Mouse (Mus musculus) lung, embryonic 16.5 days (tissue): ENCODE results near the gene Bcl2a1a. TPM values are rescaled to one million over a fixed set of nuclear protein-coding genes. Genes with fewer than 3 reads are reported as not detected.
"Not testable (repeated sequence)": the region's sequence is repeated elsewhere in the genome, so short reads cannot be mapped to it uniquely, and the experiment has no call there.

ENCODE experiments used
- ATAC-seq: fragments of 200-750 bp; cut with Nextera tagmentation; 2 replicates; pipeline ENCODE4 v1.8.0; 2017; ENCODE audit warnings: low read depth, mild to moderate bottlenecking, moderate library complexity
- H3K27ac ChIP-seq: fragments of 300-500 bp; sonication (generic); 2 replicates; pipeline ENCODE4 v1.5.1; 2014; ENCODE audit warnings: mild to moderate bottlenecking, control low read depth, low read length
- H3K27me3 ChIP-seq: fragments of 300-500 bp; sonication (generic); 2 replicates; pipeline ENCODE4 v1.6.1; 2014; ENCODE audit warnings: low read depth, low read length, mixed read lengths; ENCODE audit not compliant: control insufficient read depth, insufficient read depth
- H3K36me3 ChIP-seq: fragments of 300-500 bp; sonication (generic); 2 replicates; pipeline ENCODE4 v1.6.1; 2014; ENCODE audit warnings: low read length; ENCODE audit not compliant: control insufficient read depth, insufficient read depth
- H3K4me1 ChIP-seq: fragments of 300-500 bp; sonication (generic); replicated peaks from 2 replicates; pipeline ENCODE4 v1.6.1; 2014; ENCODE audit warnings: low read length, mixed read lengths; ENCODE audit not compliant: control insufficient read depth, insufficient read depth
- H3K4me2 ChIP-seq: fragments of 300-500 bp; sonication (generic); 2 replicates; pipeline ENCODE4 v1.6.1; 2014; ENCODE audit warnings: low read depth, low read length, control low read depth
- H3K4me3 ChIP-seq: fragments of 300-500 bp; sonication (generic); 2 replicates; pipeline ENCODE4 v1.5.1; 2014; ENCODE audit warnings: mild to moderate bottlenecking, low read length, control low read depth
- H3K9ac ChIP-seq: fragments of 300-500 bp; sonication (generic); 2 replicates; pipeline ENCODE4 v1.6.1; 2014; ENCODE audit warnings: low read length, control low read depth
- H3K9me3 ChIP-seq: fragments of 300-500 bp; sonication (generic); 2 replicates; pipeline ENCODE4 v1.6.1; 2016; ENCODE audit warnings: low read length; ENCODE audit not compliant: control insufficient read depth
- WGBS: fragments of 180-500 bp; shearing (Covaris S2); extraction: QIAGEN DNeasy Blood & Tissue Kit; methylation state at CpG from one replicate; pipeline ENCODE4 v1.1.7; 2014; 5-methylcytosine and 5-hydroxymethylcytosine counted together
- polyA plus RNA-seq: library from polyadenylated mRNA; unstranded; fragments of >200 nt; fragmentation: Nextera tagmentation; extraction: Ambion mirVana; gene quantifications from 2 replicates; pipeline ENCODE4 v1.2.1, GENCODE M21; 2015

Gene Bcl2a1a
- polyA plus RNA-seq, 1 experiment from 2014 or later = 3.8 TPM

- H3K9ac ChIP-seq, H3K4me2 ChIP-seq, ATAC-seq, H3K27me3 ChIP-seq, H3K36me3 ChIP-seq, H3K27ac ChIP-seq, H3K4me1 ChIP-seq, H3K4me3 ChIP-seq, H3K9me3 ChIP-seq: not testable (repeated sequence)
- 40% methylated on average over 1 of the region's 2 CpGs for WGBS
Observed at GRCm38 (mm10) chr9:88969502-88969901, 12.8 kb downstream of the Bcl2a1a start.

DNA sequence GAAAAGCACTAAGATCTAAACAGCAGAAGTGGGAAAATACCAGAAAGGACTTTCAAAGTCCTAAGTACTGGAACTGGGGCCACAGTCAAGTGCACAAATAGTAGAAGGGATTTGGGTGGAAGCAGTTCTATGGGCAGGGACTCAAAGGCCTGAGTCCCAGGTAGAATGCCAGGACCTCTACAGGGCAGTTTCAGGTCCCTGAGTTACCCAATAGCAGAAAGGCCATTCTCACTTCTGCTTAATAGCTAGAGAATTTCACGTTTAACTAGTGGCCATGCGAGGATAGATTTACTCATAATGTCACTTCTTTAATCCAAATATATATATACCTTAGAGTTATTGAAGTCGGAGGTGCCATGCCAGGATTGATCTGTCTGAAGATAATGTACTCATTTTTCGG is 20.2 kb downstream of the Bcl2a1a start:
- WGBS = 70% methylated on average over 4 of the region's 4 CpGs
- not testable (repeated sequence) for H3K9ac ChIP-seq, ATAC-seq, H3K9me3 ChIP-seq, H3K27me3 ChIP-seq, H3K27ac ChIP-seq, H3K4me1 ChIP-seq, H3K4me3 ChIP-seq, H3K36me3 ChIP-seq, H3K4me2 ChIP-seq

DNA sequence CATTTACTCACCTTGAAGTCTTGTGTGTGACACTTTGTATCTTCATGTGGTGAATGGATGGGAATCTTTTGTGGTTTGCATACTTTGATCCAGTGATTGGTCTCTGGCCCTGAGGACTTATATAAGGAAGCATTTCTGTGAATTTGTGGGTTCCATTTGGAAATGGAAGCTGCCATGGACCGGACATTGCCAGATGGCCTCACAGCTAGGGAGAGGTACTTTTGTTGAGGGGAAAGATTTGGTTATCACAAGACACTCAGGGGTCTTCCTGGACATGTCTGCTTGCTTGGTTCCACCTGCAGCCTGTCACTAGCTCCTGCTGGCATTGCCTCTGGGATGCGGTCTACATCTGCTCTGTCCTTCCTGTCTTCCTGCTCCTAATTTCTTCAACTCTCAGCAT is 23.1 kb downstream of the Bcl2a1a start:
- H3K4me2 ChIP-seq, H3K36me3 ChIP-seq, H3K27ac ChIP-seq, H3K4me1 ChIP-seq, H3K9me3 ChIP-seq, H3K9ac ChIP-seq, H3K27me3 ChIP-seq, ATAC-seq, H3K4me3 ChIP-seq: not testable (repeated sequence)
- 87% methylated on average over 2 of the region's 2 CpGs for WGBS

DNA sequence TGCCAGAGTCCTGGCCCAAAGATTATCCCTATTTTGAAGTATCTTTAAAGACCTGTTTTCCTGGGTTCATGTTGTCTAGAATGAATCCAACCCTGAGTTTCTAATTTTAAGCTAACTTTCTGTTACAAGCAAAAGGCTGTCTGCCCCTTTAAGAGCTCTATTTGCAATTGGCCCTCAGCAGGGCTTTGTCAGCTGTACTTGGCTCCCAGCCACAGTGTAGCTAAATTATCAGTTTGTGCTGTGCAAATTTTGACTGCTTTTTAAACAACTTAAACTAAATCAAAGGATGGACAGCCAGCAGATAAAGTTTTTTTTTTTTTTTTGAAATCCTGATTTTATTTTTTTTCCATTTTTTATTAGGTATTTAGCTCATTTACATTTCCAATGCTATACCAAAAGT is 44.8 kb downstream of the Bcl2a1a start:
- not testable (repeated sequence) for H3K4me3 ChIP-seq, H3K9me3 ChIP-seq, H3K4me1 ChIP-seq, H3K27ac ChIP-seq, H3K9ac ChIP-seq, H3K27me3 ChIP-seq, H3K4me2 ChIP-seq, H3K36me3 ChIP-seq, ATAC-seq

Other genes starting within 250 kb of the Bcl2a1a start
- gene Mthfsl, start 236.6 kb upstream of the Bcl2a1a start, polyA plus RNA-seq = 42.9 and 43.3 TPM in 2 replicates
- 2.1 and 3.2 TPM in 2 replicates for gene Bcl2a1d, start 225.0 kb upstream of the Bcl2a1a start, polyA plus RNA-seq
- 0.10 TPM in 1 of 2 replicates, not detected in the other for gene Trim43c, start 117.7 kb upstream of the Bcl2a1a start, polyA plus RNA-seq
- not detected in 2 replicates for gene Trim43b, start 135.9 kb downstream of the Bcl2a1a start, polyA plus RNA-seq
- gene Bcl2a1b, start 242.3 kb downstream of the Bcl2a1a start, polyA plus RNA-seq = 11.2 and 12.7 TPM in 2 replicates
- 1.2 and 3.1 TPM in 2 replicates for gene Gm29094, start 242.5 kb downstream of the Bcl2a1a start, polyA plus RNA-seq